Mouse (Mus musculus): ENCODE data around the gene Zfp385b. TPM values are rescaled to one million over a fixed set of nuclear protein-coding genes. Genes with fewer than 3 reads are reported as not detected.

Gene Zfp385b
- polyA plus RNA-seq, 1 experiment from 2014 or later, result 2.8 TPM

GRCm38 (mm10) chr2:77401438-77402235, 417.8 kb downstream of the Zfp385b start:
- 7% methylated on average over 13 of the region's 13 CpGs for WGBS
- Histone ChIP-seq H3K4me1 (replicated peaks; ENCODE audit: control insufficient read depth, insufficient read depth, low read length) (no peaks in the 10 kb centered on the region), H3K36me3 (ENCODE audit: control insufficient read depth, insufficient read depth, low read length) (no peaks in the 10 kb centered on the region), H3K27me3 (replicated peaks; ENCODE audit: control insufficient read depth, insufficient read depth, low read length) (no peaks in the 10 kb centered on the region), H3K9ac (ENCODE audit: low read depth, low read length) (0 out of 2 replicates have a peak overlapping the region, but pooled peaks have one; percentile 30), H3K4me2 (peak overlapping the region; percentile 60), H3K27ac (ENCODE audit: low read depth, low read length) (no peak overlapping the region), H3K9me3 (ENCODE audit: control insufficient read depth, low read length) (no peaks in the 10 kb centered on the region), H3K4me3 (ENCODE audit: low read depth, low read length) (peak overlapping the region; percentile 21)
- ATAC-seq (replicated peaks; ENCODE audit: low FRiP score) (no peak), DNase-seq (ENCODE audit: low spot score) (no peak)

DNA sequence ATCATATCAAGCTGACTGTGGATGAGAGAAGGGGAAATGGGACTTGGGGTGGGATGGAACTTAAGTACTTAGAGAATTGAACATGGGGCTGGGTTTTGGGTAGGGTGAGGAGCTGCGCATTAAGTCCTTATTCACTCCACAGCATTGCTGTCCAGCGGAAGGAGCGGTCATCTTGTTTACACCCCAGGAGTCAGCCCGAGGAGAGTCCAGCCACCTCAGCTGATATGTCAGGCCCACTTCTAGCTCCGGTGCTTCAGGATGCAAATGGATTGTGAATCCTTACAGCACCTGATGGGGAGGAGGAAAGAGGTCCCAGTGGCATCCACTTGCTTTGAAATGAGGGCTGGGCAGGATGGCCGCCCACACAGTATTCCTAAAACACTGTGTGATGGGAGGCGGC, 425.6 kb downstream of the Zfp385b start:
- Histone ChIP-seq H3K9me3 (ENCODE audit: control insufficient read depth, low read length) (no peaks in the 10 kb centered on the region), H3K27ac (ENCODE audit: low read depth, low read length) (no peak overlapping the region), H3K4me3 (ENCODE audit: low read depth, low read length) (no peak overlapping the region), H3K27me3 (replicated peaks; ENCODE audit: control insufficient read depth, insufficient read depth, low read length) (no peaks in the 10 kb centered on the region), H3K9ac (ENCODE audit: low read depth, low read length) (no peak overlapping the region), H3K4me1 (replicated peaks; ENCODE audit: control insufficient read depth, insufficient read depth, low read length) (no peaks in the 10 kb centered on the region), H3K36me3 (ENCODE audit: control insufficient read depth, insufficient read depth, low read length) (no peaks in the 10 kb centered on the region), H3K4me2 (no peak overlapping the region)
- DNase-seq (ENCODE audit: low spot score), result no peak
- no peak for ATAC-seq (replicated peaks; ENCODE audit: low FRiP score)
- WGBS, result 84% methylated on average over 7 of the region's 7 CpGs

- H3K27ac ChIP-seq (ENCODE audit: low read depth, low read length), result no peak overlapping the region
- ATAC-seq (replicated peaks; ENCODE audit: low FRiP score) (no peak), DNase-seq (ENCODE audit: low spot score) (no peak)
- no peak overlapping the region for H3K4me3 ChIP-seq (ENCODE audit: low read depth, low read length)
- WGBS, result 76% methylated on average over 6 of the region's 6 CpGs
- H3K4me2 ChIP-seq, result no peak overlapping the region
- H3K4me1 ChIP-seq (replicated peaks; ENCODE audit: control insufficient read depth, insufficient read depth, low read length), result no peaks in the 10 kb centered on the region
- no peak overlapping the region for H3K9ac ChIP-seq (ENCODE audit: low read depth, low read length)
- no peaks in the 10 kb centered on the region for H3K9me3 ChIP-seq (ENCODE audit: control insufficient read depth, low read length)
- H3K27me3 ChIP-seq (replicated peaks; ENCODE audit: control insufficient read depth, insufficient read depth, low read length), result no peaks in the 10 kb centered on the region
- no peaks in the 10 kb centered on the region for H3K36me3 ChIP-seq (ENCODE audit: control insufficient read depth, insufficient read depth, low read length)
Observed at GRCm38 (mm10) chr2:77388186-77388585, 431.3 kb downstream of the Zfp385b start.

- H3K9ac ChIP-seq (ENCODE audit: low read depth, low read length), result no peak overlapping the region
- H3K27me3 ChIP-seq (replicated peaks; ENCODE audit: control insufficient read depth, insufficient read depth, low read length), result no peaks in the 10 kb centered on the region
- WGBS, result 23% methylated on average over 5 of the region's 5 CpGs
- no peak for DNase-seq (ENCODE audit: low spot score)
- no peaks in the 10 kb centered on the region for H3K36me3 ChIP-seq (ENCODE audit: control insufficient read depth, insufficient read depth, low read length)
- H3K4me2 ChIP-seq, result no peak overlapping the region
- ATAC-seq (replicated peaks; ENCODE audit: low FRiP score), result no peak
- H3K9me3 ChIP-seq (ENCODE audit: control insufficient read depth, low read length), result no peaks in the 10 kb centered on the region
- H3K27ac ChIP-seq (ENCODE audit: low read depth, low read length), result no peak overlapping the region
- no peaks in the 10 kb centered on the region for H3K4me1 ChIP-seq (replicated peaks; ENCODE audit: control insufficient read depth, insufficient read depth, low read length)
- no peak overlapping the region for H3K4me3 ChIP-seq (ENCODE audit: low read depth, low read length)
Observed at GRCm38 (mm10) chr2:77386515-77386914, 432.9 kb downstream of the Zfp385b start.

DNA sequence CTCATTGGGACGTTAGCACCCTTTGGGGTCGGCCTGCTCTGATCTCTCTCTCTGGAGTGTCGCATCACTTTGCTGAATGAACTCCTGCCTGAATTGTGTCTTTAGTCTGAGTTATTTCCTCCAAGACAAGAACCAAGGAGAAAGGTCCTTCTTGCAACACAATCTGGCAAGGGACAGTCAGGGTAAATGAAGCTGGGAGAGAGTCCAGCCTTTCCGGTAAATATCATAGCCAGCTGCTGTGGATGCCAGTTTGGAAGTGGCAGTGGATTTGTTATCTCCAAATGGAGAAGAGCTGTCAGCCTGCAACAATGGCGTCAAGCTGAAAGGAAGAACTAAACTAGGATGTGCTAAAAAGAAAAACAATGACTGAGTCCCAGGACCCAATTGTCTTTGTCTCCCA, 436.7 kb downstream of the Zfp385b start:
- Histone ChIP-seq H3K36me3 (ENCODE audit: control insufficient read depth, insufficient read depth, low read length) (no peaks in the 10 kb centered on the region), H3K9me3 (ENCODE audit: control insufficient read depth, low read length) (no peaks in the 10 kb centered on the region), H3K27ac (ENCODE audit: low read depth, low read length) (no peak overlapping the region), H3K4me2 (no peak overlapping the region), H3K9ac (ENCODE audit: low read depth, low read length) (no peak overlapping the region), H3K4me3 (ENCODE audit: low read depth, low read length) (no peak overlapping the region), H3K27me3 (replicated peaks; ENCODE audit: control insufficient read depth, insufficient read depth, low read length) (no peaks in the 10 kb centered on the region), H3K4me1 (replicated peaks; ENCODE audit: control insufficient read depth, insufficient read depth, low read length) (no peaks in the 10 kb centered on the region)
- DNase-seq (ENCODE audit: low spot score), result no peak
- no peak for ATAC-seq (replicated peaks; ENCODE audit: low FRiP score)
- 72% methylated on average over 5 of the region's 5 CpGs for WGBS

DNA sequence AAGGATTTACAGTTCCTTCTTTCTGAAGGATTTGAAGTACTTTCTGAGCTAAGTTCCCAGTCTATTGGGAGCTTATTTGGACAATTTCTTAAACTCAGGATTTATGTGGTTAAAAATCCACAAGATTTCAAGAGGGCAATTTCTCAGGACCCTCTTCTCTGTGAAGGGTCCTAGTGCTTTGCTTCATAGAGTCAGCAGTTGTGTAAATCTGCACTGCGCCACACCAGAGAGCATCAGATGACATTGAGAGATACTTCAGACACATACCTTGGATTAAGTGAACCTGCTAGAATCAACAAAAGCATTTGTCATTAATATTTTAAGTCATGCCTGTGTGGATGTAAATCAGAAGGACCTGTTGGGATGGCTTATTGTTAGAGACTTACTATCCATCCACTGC, 439.5 kb downstream of the Zfp385b start:
- H3K4me2 ChIP-seq, result no peak overlapping the region
- no peaks in the 10 kb centered on the region for H3K4me1 ChIP-seq (replicated peaks; ENCODE audit: control insufficient read depth, insufficient read depth, low read length)
- no peak overlapping the region for H3K4me3 ChIP-seq (ENCODE audit: low read depth, low read length)
- no peaks in the 10 kb centered on the region for H3K9me3 ChIP-seq (ENCODE audit: control insufficient read depth, low read length)
- H3K9ac ChIP-seq (ENCODE audit: low read depth, low read length), result no peak overlapping the region
- H3K27ac ChIP-seq (ENCODE audit: low read depth, low read length), result no peak overlapping the region
- DNase-seq (ENCODE audit: low spot score) (no peak), ATAC-seq (replicated peaks; ENCODE audit: low FRiP score) (no peak)
- no peaks in the 10 kb centered on the region for H3K36me3 ChIP-seq (ENCODE audit: control insufficient read depth, insufficient read depth, low read length)
- H3K27me3 ChIP-seq (replicated peaks; ENCODE audit: control insufficient read depth, insufficient read depth, low read length), result no peaks in the 10 kb centered on the region
- 86% methylated on average over 1 of the region's 1 CpGs for WGBS

GRCm38 (mm10) chr2:77379332-77379731, 440.1 kb downstream of the Zfp385b start:
- no peak overlapping the region for H3K4me3 ChIP-seq (ENCODE audit: low read depth, low read length)
- ATAC-seq (replicated peaks; ENCODE audit: low FRiP score) (no peak), DNase-seq (ENCODE audit: low spot score) (no peak)
- H3K9me3 ChIP-seq (ENCODE audit: control insufficient read depth, low read length), result no peaks in the 10 kb centered on the region
- H3K4me2 ChIP-seq, result no peak overlapping the region
- H3K36me3 ChIP-seq (ENCODE audit: control insufficient read depth, insufficient read depth, low read length), result no peaks in the 10 kb centered on the region
- H3K9ac ChIP-seq (ENCODE audit: low read depth, low read length), result no peak overlapping the region
- H3K27me3 ChIP-seq (replicated peaks; ENCODE audit: control insufficient read depth, insufficient read depth, low read length), result no peaks in the 10 kb centered on the region
- no peak overlapping the region for H3K27ac ChIP-seq (ENCODE audit: low read depth, low read length)
- H3K4me1 ChIP-seq (replicated peaks; ENCODE audit: control insufficient read depth, insufficient read depth, low read length), result no peaks in the 10 kb centered on the region
- WGBS, result 79% methylated on average over 5 of the region's 5 CpGs

DNA sequence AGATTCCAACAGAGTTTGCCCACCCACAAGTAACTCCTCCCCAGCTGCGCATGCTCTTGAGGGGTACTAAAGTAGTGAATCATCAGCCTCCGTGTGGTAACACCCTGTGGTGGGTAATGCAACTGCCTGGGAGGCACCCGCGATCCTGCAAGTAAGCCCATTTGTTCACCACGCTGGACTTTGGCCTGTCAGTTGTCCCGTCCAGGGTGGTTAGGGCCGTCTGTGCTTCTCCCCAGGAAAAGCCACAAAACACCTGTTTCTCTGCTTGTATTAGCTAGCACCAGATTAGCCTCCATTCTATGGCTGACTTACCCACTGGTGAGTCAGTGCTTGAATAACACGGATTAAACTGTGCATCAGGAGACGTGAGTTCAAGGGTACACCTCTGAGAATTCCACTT, 442.6 kb downstream of the Zfp385b start:
- no peaks in the 10 kb centered on the region for H3K36me3 ChIP-seq (ENCODE audit: control insufficient read depth, insufficient read depth, low read length)
- H3K4me1 ChIP-seq (replicated peaks; ENCODE audit: control insufficient read depth, insufficient read depth, low read length), result no peaks in the 10 kb centered on the region
- H3K27ac ChIP-seq (ENCODE audit: low read depth, low read length), result no peak overlapping the region
- no peak overlapping the region for H3K4me2 ChIP-seq
- no peak for DNase-seq (ENCODE audit: low spot score)
- ATAC-seq (replicated peaks; ENCODE audit: low FRiP score), result no peak
- no peaks in the 10 kb centered on the region for H3K27me3 ChIP-seq (replicated peaks; ENCODE audit: control insufficient read depth, insufficient read depth, low read length)
- no peaks in the 10 kb centered on the region for H3K9me3 ChIP-seq (ENCODE audit: control insufficient read depth, low read length)
- 76% methylated on average over 9 of the region's 9 CpGs for WGBS
- no peak overlapping the region for H3K4me3 ChIP-seq (ENCODE audit: low read depth, low read length)
- H3K9ac ChIP-seq (ENCODE audit: low read depth, low read length), result no peak overlapping the region

GRCm38 (mm10) chr2:77375155-77375554, 444.3 kb downstream of the Zfp385b start:
- WGBS, result 79% methylated on average over 8 of the region's 8 CpGs
- Histone ChIP-seq H3K27ac (ENCODE audit: low read depth, low read length) (no peak overlapping the region), H3K4me3 (ENCODE audit: low read depth, low read length) (no peak overlapping the region), H3K9ac (ENCODE audit: low read depth, low read length) (no peak overlapping the region), H3K36me3 (ENCODE audit: control insufficient read depth, insufficient read depth, low read length) (no peaks in the 10 kb centered on the region), H3K4me2 (no peak overlapping the region), H3K4me1 (replicated peaks; ENCODE audit: control insufficient read depth, insufficient read depth, low read length) (no peaks in the 10 kb centered on the region), H3K27me3 (replicated peaks; ENCODE audit: control insufficient read depth, insufficient read depth, low read length) (no peaks in the 10 kb centered on the region), H3K9me3 (ENCODE audit: control insufficient read depth, low read length) (no peaks in the 10 kb centered on the region)
- DNase-seq (ENCODE audit: low spot score), result no peak
- no peak for ATAC-seq (replicated peaks; ENCODE audit: low FRiP score)

All from liver, embryonic 11.5 days (tissue).